Mouse (Mus musculus) cerebellum, adult 9-11 months (tissue): ENCODE data around the gene March6.

ENCODE experiments used
- DNase-seq: peaks from one replicate; pipeline ENCODE4 v3.0.0; 2022

The March6 gene

DNA sequence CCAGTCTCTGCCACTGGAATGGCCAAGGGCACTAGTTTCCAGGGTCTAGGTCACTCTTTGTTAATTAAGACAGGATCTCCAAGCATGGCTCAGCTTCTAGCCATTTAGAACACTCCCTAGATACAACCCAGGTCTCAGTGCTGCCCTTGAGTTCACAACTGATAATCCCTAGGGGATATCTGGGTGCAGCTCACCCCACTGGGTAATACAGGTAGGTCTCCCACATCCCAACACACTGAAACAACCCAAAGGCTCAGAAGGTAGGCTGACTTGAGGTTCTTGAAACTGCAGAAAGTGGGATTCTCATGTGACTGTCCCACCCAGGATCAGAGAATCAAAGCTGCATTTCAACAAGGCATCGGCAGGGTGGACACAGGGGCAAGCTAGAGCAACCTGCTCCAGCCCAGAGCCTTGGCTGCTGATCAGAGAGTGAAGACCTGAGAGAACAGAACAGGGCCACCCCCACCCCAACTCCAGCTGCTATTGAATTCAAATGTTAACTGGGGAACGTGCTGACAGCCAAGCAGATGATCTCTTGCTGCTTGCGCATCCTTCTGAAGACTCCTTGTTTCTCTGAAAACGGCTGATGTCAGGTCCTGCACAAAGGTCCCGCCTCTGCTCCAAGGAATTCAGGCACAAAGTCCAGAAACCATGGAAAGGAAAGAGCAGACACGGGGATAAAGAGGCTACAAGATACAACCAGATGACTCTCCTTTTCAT lies 116.5 kb downstream of the March6 start:
- no peak for DNase-seq

DNA sequence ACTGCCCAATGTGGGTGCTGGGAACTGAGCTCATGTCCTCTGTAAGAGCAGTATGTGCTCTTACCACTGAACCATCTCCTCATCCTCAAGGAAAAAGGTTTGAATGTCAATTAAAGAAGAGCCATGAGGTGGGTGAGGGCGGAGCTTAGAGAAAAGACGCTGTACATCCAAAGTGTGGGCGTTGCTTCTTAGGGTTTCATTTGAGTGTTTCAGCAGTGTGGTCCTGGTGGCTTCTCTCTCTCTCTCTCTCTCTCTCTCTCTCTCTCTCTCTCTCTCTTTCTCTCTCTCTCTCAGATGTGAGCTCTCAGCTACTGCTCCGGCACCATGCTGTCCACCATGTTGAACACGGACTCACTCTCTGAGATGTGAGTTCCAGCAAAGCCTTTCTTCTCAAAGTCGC lies 117.2 kb downstream of the March6 start:
- no peak for DNase-seq

DNA sequence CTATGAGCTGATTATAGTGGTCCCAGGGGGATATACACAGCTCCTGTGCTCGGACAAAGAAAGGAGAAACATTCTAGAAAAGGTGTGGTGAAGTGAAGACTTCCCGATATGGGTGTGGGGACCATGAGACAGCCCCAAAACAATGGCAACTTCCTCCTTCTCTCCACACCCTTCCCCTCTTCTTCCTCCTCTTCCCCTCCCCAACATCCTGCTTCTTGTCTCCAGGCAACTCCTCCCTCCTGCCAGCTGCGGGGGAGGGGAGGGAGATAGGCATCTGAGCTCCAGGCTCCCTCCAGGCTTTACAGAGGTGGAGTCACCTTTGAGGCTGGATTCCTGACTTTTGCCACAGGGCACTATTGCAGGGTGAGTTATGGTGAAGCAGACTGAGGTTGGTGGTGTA lies 117.9 kb downstream of the March6 start:
- DNase-seq, result no peak

DNA sequence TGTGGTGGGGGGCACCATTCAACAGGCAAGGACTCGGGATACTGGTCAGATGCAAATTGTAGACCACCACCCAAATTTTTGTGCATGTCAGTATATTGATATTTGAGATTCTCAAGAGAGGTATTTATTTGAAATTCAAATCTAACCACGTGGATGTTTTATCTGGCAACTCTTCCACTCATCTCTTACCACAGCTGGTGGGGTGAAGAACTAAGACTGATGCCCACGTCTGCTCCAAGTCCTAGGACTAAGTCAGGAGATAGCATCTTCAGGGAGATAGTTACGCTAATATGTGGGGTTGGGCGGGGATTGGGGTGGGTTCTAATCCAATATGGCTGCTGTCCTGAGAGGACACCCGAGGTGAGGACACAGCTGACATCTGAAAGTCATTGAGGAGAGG lies 118.4 kb downstream of the March6 start:
- no peak for DNase-seq

DNA sequence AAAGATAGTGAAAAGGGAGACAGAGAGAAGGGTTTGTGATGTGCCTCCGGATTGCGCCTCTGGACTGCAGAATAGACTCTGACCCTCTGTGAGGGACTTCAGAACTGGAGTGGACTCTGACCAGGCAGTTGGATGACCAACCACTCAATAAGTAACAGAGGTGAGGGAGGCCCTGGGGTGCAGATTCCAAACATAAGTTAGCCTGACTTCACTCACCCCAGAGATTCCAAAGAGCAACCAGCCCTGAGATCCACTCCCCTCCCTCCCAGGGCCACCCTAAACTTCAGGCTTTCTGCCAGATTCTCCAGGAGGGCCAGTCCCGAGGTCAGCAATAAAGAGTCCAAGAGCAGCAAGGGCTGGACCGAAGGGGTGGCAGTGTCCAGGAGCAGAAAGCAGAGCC lies 123.4 kb downstream of the March6 start:
- no peak for DNase-seq

DNA sequence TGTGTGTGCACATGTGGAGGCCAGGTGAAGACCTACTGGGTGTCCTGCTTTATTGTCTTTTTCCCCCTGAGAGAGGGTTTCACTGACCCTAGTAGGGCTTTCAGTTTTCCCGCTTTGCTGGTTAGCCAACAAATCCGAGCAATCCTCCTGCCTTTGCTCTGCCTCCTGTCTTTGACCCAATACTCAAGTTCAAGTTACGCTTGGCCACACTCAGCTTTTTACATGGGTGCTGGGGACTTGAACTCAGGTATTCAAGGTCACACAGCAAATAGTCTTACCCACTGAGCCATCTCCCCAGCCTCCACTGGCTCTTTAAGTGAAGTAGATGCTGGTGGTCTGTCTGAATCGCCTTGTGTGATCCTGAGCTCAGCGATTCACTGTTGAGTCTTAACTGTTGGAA lies 124.0 kb downstream of the March6 start:
- no peak for DNase-seq
